Mouse (Mus musculus) neural tube, embryonic 12.5 days (tissue): ENCODE data around the gene Tnfsf4. TPM values are rescaled to one million over a fixed set of nuclear protein-coding genes. Genes with fewer than 3 reads are reported as not detected.

ENCODE experiments used
- polyA plus RNA-seq: library from polyadenylated mRNA; unstranded; fragments of >200 nt; fragmentation: Nextera tagmentation; extraction: Ambion mirVana; gene quantifications from 2 replicates; pipeline ENCODE4 v1.2.1, GENCODE M21; 2016

Tnfsf4 gene
- polyA plus RNA-seq, 1 experiment from 2014 or later = 0.10 TPM

Other genes starting within 250 kb of the Tnfsf4 start
- 0.22 and 0.28 TPM in 2 replicates for gene Tex50, start 236.1 kb upstream of the Tnfsf4 start, polyA plus RNA-seq
- 301 and 314 TPM in 2 replicates for gene Prdx6, start 144.2 kb upstream of the Tnfsf4 start, polyA plus RNA-seq
- gene Tnfsf18, start 99.2 kb downstream of the Tnfsf4 start, polyA plus RNA-seq = 0.09 TPM in 2 replicates